Mouse (Mus musculus) bone marrow macrophage, adult 2 months (primary cell): ENCODE results near the gene Gm20917. TPM values are rescaled to one million over a fixed set of nuclear protein-coding genes. Genes with fewer than 3 reads are reported as not detected.
"Not testable (repeated sequence)": the region's sequence is repeated elsewhere in the genome, so short reads cannot be mapped to it uniquely, and the experiment has no call there.

Source experiments
- H3K27ac ChIP-seq: 2 replicates; pipeline ENCODE4 v1.5.1; 2012; ENCODE audit warnings: low read depth, low read length; ENCODE audit not compliant: insufficient read depth
- H3K4me1 ChIP-seq: 2 replicates; pipeline ENCODE4 v1.6.1; 2012; ENCODE audit warnings: low read length; ENCODE audit not compliant: control insufficient read depth, insufficient read depth
- H3K4me3 ChIP-seq: 2 replicates; pipeline ENCODE4 v1.5.1; 2012; ENCODE audit warnings: mild to moderate bottlenecking, low read length, moderate library complexity; ENCODE audit not compliant: insufficient read depth
- polyA plus RNA-seq: library from polyadenylated mRNA; stranded (reverse); fragments of >200 nt; gene quantifications from 2 replicates; pipeline ENCODE4 v1.2.4, GENCODE M21; 2012; ENCODE audit not compliant: missing spikeins, insufficient read depth, insufficient read length

Gm20917 gene
- polyA plus RNA-seq = not detected in 2 replicates

DNA sequence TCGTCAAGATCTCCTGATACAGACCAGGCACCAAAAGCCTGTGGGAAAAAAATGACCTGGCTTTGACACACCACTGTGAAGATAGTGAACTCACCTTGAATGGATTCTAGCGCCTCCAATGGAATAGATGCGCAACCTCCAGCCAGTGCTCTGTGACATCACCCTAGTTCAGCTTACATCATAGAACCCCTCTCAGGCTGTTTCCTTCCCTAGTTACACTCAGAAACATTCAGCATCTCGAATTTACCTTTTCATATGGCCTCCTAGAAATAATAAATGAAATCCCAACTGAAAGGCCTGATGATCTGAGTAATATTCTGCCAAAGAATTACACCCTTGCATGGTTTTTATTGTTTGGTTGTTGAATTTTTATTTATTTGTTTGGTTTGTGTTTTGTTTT lies at the start of gene Gm20917:
Gene Gm20917, minus strand, starts transcription at position 101 of the 400 bp plus-strand sequence.
- H3K27ac ChIP-seq, H3K4me1 ChIP-seq, H3K4me3 ChIP-seq: not testable (repeated sequence)

Other genes with a start within 250 kb of the Gm20917 start
- not detected in 2 replicates for gene Gm20916, start 168.4 kb upstream of the Gm20917 start, polyA plus RNA-seq